Mouse (Mus musculus) adrenal gland, adult (tissue): ENCODE measurements around the gene Scg5.

Experiments
- DNase-seq, 2 experiments: peaks; one replicate each; pipeline ENCODE4 v3.0.0; 2022 to 2023; ENCODE audit warnings: low spot score in 1 of 2; ENCODE audit not compliant: inconsistent age in 2 of 2

The Scg5 gene

GRCm38 (mm10) chr2:113757525-113758310 lies 71.2 kb downstream of the Scg5 start:
- DNase-seq: no peak

DNA sequence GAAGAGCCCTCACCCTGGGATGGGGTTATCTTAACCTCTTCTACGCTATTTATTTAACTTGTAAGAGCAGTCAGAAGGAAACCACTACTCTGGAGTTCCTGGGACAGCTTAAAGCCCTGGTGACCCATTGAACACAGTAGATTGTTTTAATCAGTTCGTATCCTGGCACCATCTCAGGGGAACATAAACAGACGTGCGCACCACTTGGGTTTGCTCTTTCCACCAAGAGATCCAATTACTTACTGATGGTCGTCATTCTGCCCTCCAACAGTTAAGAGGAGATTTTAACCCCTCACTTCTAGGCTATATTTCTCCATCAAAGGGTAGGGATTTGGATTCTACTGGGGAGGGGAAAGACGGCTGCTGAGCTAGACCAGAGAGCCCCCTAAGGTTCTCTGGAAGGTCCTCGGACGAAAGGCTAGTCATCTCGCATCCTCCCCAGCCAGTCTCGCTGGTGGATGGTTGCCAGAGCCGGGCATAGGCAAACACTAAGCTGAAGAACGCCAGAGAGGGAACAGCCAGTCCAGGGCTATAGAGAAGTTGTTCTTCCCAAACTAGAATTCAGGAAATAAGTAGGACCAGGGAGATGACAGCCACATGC lies 71.9 kb downstream of the Scg5 start:
- DNase-seq: no peak

- DNase-seq: no peak
Observed at GRCm38 (mm10) chr2:113749721-113750120, 79.2 kb downstream of the Scg5 start.

GRCm38 (mm10) chr2:113749309-113749708 lies 79.6 kb downstream of the Scg5 start:
- no peak for DNase-seq

DNA sequence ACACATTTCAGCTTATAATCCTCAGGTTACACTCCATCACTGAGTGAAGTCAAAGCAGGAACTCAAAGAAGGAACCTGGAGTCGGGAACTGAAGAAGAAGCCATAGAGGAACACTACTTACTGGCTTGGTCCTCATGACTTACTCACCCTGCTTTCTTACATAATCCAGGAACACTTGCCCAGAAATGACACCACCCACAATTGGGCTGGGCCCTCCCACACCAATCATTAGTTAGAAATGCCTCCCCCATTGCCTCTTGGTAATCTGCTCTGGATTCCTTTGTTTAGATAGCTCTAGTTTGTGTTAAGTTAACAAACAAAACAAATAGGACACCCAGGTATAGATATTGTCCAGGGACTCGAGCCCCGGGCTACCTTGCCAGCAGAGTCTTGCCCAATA lies 100.3 kb downstream of the Scg5 start:
- DNase-seq: no peak
